Mouse (Mus musculus) hindbrain, embryonic 11.5 days (tissue): ENCODE data around the gene Olfr1200. TPM values are rescaled to one million over a fixed set of nuclear protein-coding genes. Genes with fewer than 3 reads are reported as not detected.

Experiments
- ATAC-seq: fragments of 200-750 bp; cut with Nextera tagmentation; 2 replicates; pipeline ENCODE4 v1.8.0; 2017; ENCODE audit warnings: mild to moderate bottlenecking, moderate TSS enrichment, moderate library complexity; ENCODE audit not compliant: low FRiP score
- DNase-seq: peaks from one replicate; pipeline ENCODE4 v3.0.0-alpha.2; 2015; ENCODE audit warnings: low spot score
- H3K27ac ChIP-seq: fragments of 300-500 bp; sonication (generic); 2 replicates; pipeline ENCODE4 v1.5.1; 2014; ENCODE audit warnings: mild to moderate bottlenecking, low read depth, low read length
- H3K27me3 ChIP-seq: fragments of 300-500 bp; sonication (generic); 2 replicates; pipeline ENCODE4 v1.6.1; 2014; ENCODE audit warnings: mild to moderate bottlenecking, low read length, moderate library complexity, mixed read lengths; ENCODE audit not compliant: control insufficient read depth, insufficient read depth
- H3K36me3 ChIP-seq: fragments of 300-500 bp; sonication (generic); 2 replicates; pipeline ENCODE4 v1.6.1; 2014; ENCODE audit warnings: mild to moderate bottlenecking, low read length, moderate library complexity, mixed read lengths; ENCODE audit not compliant: control insufficient read depth, insufficient read depth
- H3K4me1 ChIP-seq: fragments of 300-500 bp; sonication (generic); replicated peaks from 2 replicates; pipeline ENCODE4 v1.6.1; 2014; ENCODE audit warnings: low read length, mixed read lengths; ENCODE audit not compliant: control insufficient read depth, insufficient read depth
- H3K4me2 ChIP-seq: fragments of 300-500 bp; sonication (generic); replicated peaks from 2 replicates; pipeline ENCODE4 v1.6.1; 2014; ENCODE audit warnings: mild to moderate bottlenecking, low read depth, low read length
- H3K4me3 ChIP-seq: fragments of 300-500 bp; sonication (generic); 2 replicates; pipeline ENCODE4 v1.5.1; 2014; ENCODE audit warnings: low read depth, low read length
- H3K9ac ChIP-seq: fragments of 300-500 bp; sonication (generic); 2 replicates; pipeline ENCODE4 v1.6.1; 2014; ENCODE audit warnings: low read depth, low read length
- H3K9me3 ChIP-seq: fragments of 300-500 bp; sonication (generic); 2 replicates; pipeline ENCODE4 v1.6.1; 2016; ENCODE audit warnings: low read length; ENCODE audit not compliant: control insufficient read depth
- WGBS: fragments of 180-500 bp; shearing (Covaris S2); extraction: QIAGEN DNeasy Blood & Tissue Kit; methylation state at CpG from one replicate; pipeline ENCODE4 v1.1.7; 2014; 5-methylcytosine and 5-hydroxymethylcytosine counted together
- polyA plus RNA-seq: library from polyadenylated mRNA; unstranded; fragments of >200 nt; fragmentation: Nextera tagmentation; extraction: Ambion mirVana; gene quantifications from 2 replicates; pipeline ENCODE4 v1.2.1, GENCODE M21; 2014

Olfr1200 gene
- polyA plus RNA-seq, result not detected in 2 replicates

GRCm38 (mm10) chr2:88770388-88770787, at the start of gene Olfr1200:
Gene Olfr1200, minus strand, starts transcription at chr2:88770488.
- Histone ChIP-seq H3K36me3 (no peaks in the 10 kb centered on the region), H3K27me3 (no peaks in the 10 kb centered on the region), H3K27ac (no peak within 1 kb of the TSS), H3K4me3 (no peak within 1 kb of the TSS), H3K4me1 (no peaks in the 10 kb centered on the region), H3K9me3 (no peaks in the 10 kb centered on the region), H3K4me2 (no peak within 1 kb of the TSS), H3K9ac (no peak within 1 kb of the TSS)
- DNase-seq (no peak), ATAC-seq (no peak)
- 85% methylated on average over 2 of the region's 2 CpGs for WGBS

DNA sequence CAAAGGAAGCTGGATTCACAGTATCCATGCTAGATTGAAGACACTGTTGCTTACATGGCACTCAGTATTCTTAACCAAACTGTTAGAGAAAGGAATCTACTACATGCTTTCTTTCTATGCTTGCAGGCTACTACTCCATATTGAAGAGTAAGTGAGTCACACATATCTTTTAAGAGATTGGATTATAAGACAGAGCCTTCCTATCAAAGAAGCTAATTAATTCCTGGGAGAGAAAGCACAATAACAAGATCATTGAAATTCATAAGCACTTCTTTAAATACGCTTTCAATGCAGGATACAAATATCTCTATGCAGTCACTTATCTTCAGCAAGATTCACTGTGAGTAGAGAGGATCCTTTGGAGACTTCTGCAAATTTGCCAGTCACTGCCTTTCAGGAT, 43.9 kb upstream of the Olfr1200 start, which contains the start of gene Olfr1202:
Gene Olfr1202, plus strand, starts transcription at position 301 of the 400 bp plus-strand sequence.
- Histone ChIP-seq H3K36me3 (no peaks in the 10 kb centered on the region), H3K27me3 (no peaks in the 10 kb centered on the region), H3K4me3 (no peak within 1 kb of the TSS), H3K27ac (no peak within 1 kb of the TSS), H3K4me1 (no peaks in the 10 kb centered on the region), H3K4me2 (no peak within 1 kb of the TSS), H3K9me3 (no peaks in the 10 kb centered on the region), H3K9ac (no peak within 1 kb of the TSS)
- DNase-seq (no peak), ATAC-seq (no peak)
- 88% methylated on average over 1 of the region's 1 CpGs for WGBS

DNA sequence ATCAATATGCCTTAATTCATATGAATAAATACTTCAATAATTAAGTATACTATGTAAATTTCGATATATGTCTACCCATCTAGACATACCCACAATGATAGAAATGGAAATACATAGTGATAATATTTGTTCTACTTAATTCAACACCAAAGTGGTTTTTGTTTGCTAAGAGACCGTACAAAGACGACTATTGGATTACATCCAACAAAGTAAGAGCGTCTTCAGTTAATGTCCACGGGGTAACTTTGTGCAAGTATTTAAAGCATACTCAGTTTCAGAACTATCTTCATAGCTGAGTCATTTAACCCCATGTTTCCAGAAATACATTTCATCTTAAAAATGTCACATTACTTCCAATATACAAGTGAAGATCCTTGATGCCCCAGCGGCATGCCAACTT, 22.4 kb upstream of the Olfr1200 start, which contains the start of gene Olfr1201:
Gene Olfr1201, plus strand, starts transcription at position 301 of the 400 bp plus-strand sequence.
- Histone ChIP-seq H3K27ac (no peak within 1 kb of the TSS), H3K36me3 (no peaks in the 10 kb centered on the region), H3K4me2 (no peak within 1 kb of the TSS), H3K9ac (no peak within 1 kb of the TSS), H3K27me3 (no peaks in the 10 kb centered on the region), H3K4me3 (no peak within 1 kb of the TSS), H3K9me3 (no peaks in the 10 kb centered on the region), H3K4me1 (no peaks in the 10 kb centered on the region)
- 90% methylated on average over 6 of the region's 6 CpGs for WGBS
- DNase-seq, result no peak
- ATAC-seq, result no peak

DNA sequence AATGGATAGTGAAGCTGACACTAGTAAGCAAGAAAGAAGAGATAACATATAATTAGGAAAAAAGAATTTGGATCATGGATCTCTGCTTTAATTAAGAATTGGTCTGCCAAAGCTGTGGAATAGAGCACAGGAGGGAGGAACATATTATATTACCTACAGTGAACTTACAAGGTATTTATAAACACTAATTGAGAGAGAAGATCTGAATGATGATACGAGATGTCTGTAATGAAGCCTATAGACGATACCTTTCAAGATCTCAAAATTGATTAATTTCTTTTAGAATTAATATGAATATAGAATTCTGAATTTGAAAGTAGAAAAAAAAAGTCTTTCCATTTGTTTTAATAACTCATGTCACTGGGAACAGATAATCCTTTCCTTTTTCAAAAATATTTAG, 9.9 kb downstream of the Olfr1200 start, which contains the start of gene Olfr1199:
Gene Olfr1199, minus strand, starts transcription at position 101 of the 400 bp plus-strand sequence.
- 94% methylated on average over 2 of the region's 2 CpGs for WGBS
- H3K36me3 ChIP-seq, result no peaks in the 10 kb centered on the region
- no peak within 1 kb of the TSS for H3K4me2 ChIP-seq
- H3K27ac ChIP-seq, result no peak within 1 kb of the TSS
- ATAC-seq (no peak), DNase-seq (no peak)
- H3K4me3 ChIP-seq, result no peak within 1 kb of the TSS
- no peak within 1 kb of the TSS for H3K9ac ChIP-seq
- H3K4me1 ChIP-seq, result no peaks in the 10 kb centered on the region
- H3K9me3 ChIP-seq, result no peaks in the 10 kb centered on the region
- H3K27me3 ChIP-seq, result no peaks in the 10 kb centered on the region

DNA sequence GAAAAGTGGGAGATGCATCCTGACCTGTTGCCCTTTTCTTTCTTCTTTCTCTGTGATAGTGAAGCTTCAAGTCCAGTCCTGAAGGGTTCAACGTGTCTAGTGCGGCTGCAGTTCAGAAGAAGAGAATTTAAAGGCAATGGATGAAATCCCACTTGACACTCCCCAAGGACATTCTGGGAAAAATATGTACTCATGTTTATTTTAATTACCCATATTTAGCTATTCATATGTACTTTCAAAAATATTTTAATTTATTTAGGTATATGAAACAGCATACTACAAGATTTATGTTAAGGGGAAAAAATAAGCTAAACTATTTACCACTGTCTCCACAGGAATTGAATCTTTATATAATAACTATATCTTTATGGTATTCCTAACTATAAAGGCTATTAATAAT, 19.0 kb downstream of the Olfr1200 start, which contains the start of gene Olfr1198:
Gene Olfr1198, minus strand, starts transcription at position 101 of the 400 bp plus-strand sequence.
- Histone ChIP-seq H3K4me1 (no peaks in the 10 kb centered on the region), H3K27ac (no peak within 1 kb of the TSS), H3K9me3 (no peaks in the 10 kb centered on the region), H3K4me2 (no peak within 1 kb of the TSS), H3K9ac (no peak within 1 kb of the TSS), H3K36me3 (no peaks in the 10 kb centered on the region), H3K4me3 (no peak within 1 kb of the TSS), H3K27me3 (no peaks in the 10 kb centered on the region)
- DNase-seq, result no peak
- ATAC-seq, result no peak
- WGBS, result 88% methylated on average over 2 of the region's 2 CpGs

GRCm38 (mm10) chr2:88743379-88743778, 26.9 kb downstream of the Olfr1200 start:
- H3K9me3 ChIP-seq, result no peaks in the 10 kb centered on the region
- H3K36me3 ChIP-seq, result no peaks in the 10 kb centered on the region
- H3K4me2 ChIP-seq, result no peak overlapping the region
- WGBS, result 72% methylated on average over 3 of the region's 3 CpGs
- H3K9ac ChIP-seq, result no peak overlapping the region
- no peak overlapping the region for H3K27ac ChIP-seq
- DNase-seq (no peak), ATAC-seq (no peak)
- no peaks in the 10 kb centered on the region for H3K27me3 ChIP-seq
- no peak overlapping the region for H3K4me3 ChIP-seq
- H3K4me1 ChIP-seq, result no peaks in the 10 kb centered on the region

DNA sequence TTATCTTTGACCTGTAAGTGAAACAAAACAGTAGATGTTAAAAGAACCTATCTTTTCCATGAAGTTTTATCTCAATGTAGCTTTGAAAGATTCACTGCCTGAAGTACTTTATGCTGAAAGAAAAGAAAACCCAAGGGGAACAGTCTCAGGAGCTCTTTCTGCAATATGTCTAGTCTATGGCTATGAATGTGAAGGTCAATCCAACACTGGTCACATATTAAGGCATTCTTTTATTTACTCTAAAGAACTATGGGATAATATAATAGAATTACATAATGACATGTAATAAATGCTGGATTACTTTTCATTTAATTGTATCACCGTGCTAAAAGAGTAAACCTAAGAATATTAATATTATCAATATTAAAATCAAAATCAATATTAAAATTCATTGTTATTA, 38.0 kb downstream of the Olfr1200 start, which contains the start of gene Olfr1197:
Gene Olfr1197, minus strand, starts transcription at position 101 of the 400 bp plus-strand sequence.
- no peaks in the 10 kb centered on the region for H3K4me1 ChIP-seq
- ATAC-seq (no peak), DNase-seq (no peak)
- H3K4me3 ChIP-seq, result no peak within 1 kb of the TSS
- no peaks in the 10 kb centered on the region for H3K27me3 ChIP-seq
- WGBS, result 75% methylated on average over 1 of the region's 1 CpGs
- no peak within 1 kb of the TSS for H3K27ac ChIP-seq
- no peak within 1 kb of the TSS for H3K9ac ChIP-seq
- H3K9me3 ChIP-seq, result no peaks in the 10 kb centered on the region
- no peaks in the 10 kb centered on the region for H3K36me3 ChIP-seq
- no peak within 1 kb of the TSS for H3K4me2 ChIP-seq

Other genes starting within 250 kb of the Olfr1200 start
- gene Olfr1188, start 213.6 kb downstream of the Olfr1200 start, polyA plus RNA-seq, result not detected in 2 replicates
- gene Olfr1189, start 184.0 kb downstream of the Olfr1200 start, polyA plus RNA-seq, result not detected in 2 replicates
- gene Olfr1191-ps1, start 129.9 kb downstream of the Olfr1200 start, polyA plus RNA-seq, result not detected in 2 replicates
- not detected in 2 replicates for gene Olfr1192-ps1, start 122.0 kb downstream of the Olfr1200 start, polyA plus RNA-seq
- gene Olfr1193, start 94.9 kb downstream of the Olfr1200 start, polyA plus RNA-seq, result not detected in 2 replicates
- gene Olfr1195, start 81.3 kb downstream of the Olfr1200 start, polyA plus RNA-seq, result not detected in 2 replicates
- gene Olfr1196, start 65.9 kb downstream of the Olfr1200 start, polyA plus RNA-seq, result not detected in 2 replicates
- not detected in 2 replicates for gene Olfr1197, start 38.1 kb downstream of the Olfr1200 start, polyA plus RNA-seq
- not detected in 2 replicates for gene Olfr1198, start 19.1 kb downstream of the Olfr1200 start, polyA plus RNA-seq
- not detected in 2 replicates for gene Olfr1199, start 10.0 kb downstream of the Olfr1200 start, polyA plus RNA-seq
- gene Olfr1201, start 22.5 kb upstream of the Olfr1200 start, polyA plus RNA-seq, result not detected in 2 replicates
- not detected in 2 replicates for gene Olfr1202, start 44.0 kb upstream of the Olfr1200 start, polyA plus RNA-seq
- not detected in 2 replicates for gene Olfr1205, start 59.2 kb upstream of the Olfr1200 start, polyA plus RNA-seq
- not detected in 2 replicates for gene Olfr1204, start 78.8 kb upstream of the Olfr1200 start, polyA plus RNA-seq
- gene Olfr1206, start 92.7 kb upstream of the Olfr1200 start, polyA plus RNA-seq, result not detected in 2 replicates
- gene Olfr1208, start 131.8 kb upstream of the Olfr1200 start, polyA plus RNA-seq, result not detected in 2 replicates
- not detected in 2 replicates for gene Olfr1209, start 144.7 kb upstream of the Olfr1200 start, polyA plus RNA-seq
- not detected in 2 replicates for gene Olfr1211, start 167.6 kb upstream of the Olfr1200 start, polyA plus RNA-seq
- not detected in 2 replicates for gene Olfr1212, start 183.5 kb upstream of the Olfr1200 start, polyA plus RNA-seq
- not detected in 2 replicates for gene Gm13762, start 209.8 kb upstream of the Olfr1200 start, polyA plus RNA-seq
- gene Olfr1214, start 222.2 kb upstream of the Olfr1200 start, polyA plus RNA-seq, result not detected in 2 replicates
- gene Olfr1215, start 236.5 kb upstream of the Olfr1200 start, polyA plus RNA-seq, result not detected in 2 replicates
- not detected in 2 replicates for gene Olfr1216, start 247.9 kb upstream of the Olfr1200 start, polyA plus RNA-seq